Mouse (Mus musculus) thymus, adult 2 months (tissue): ENCODE results near the gene Gypa. TPM values are rescaled to one million over a fixed set of nuclear protein-coding genes. Genes with fewer than 3 reads are reported as not detected.

Experiments
- DNase-seq: peaks from one replicate; pipeline ENCODE4 v3.0.0; 2021
- H3K27ac ChIP-seq: fragments of 200-500 bp; 2 replicates; pipeline ENCODE4 v1.5.1; 2012; ENCODE audit warnings: low read length, control low read depth; ENCODE audit not compliant: control insufficient read depth, insufficient read depth
- H3K27me3 ChIP-seq: fragments of 200-500 bp; 2 replicates; pipeline ENCODE4 v1.6.1; 2012; ENCODE audit warnings: mild to moderate bottlenecking, low read length, moderate library complexity, mixed read lengths; ENCODE audit not compliant: control insufficient read depth, insufficient read depth
- H3K36me3 ChIP-seq: fragments of 200-500 bp; 2 replicates; pipeline ENCODE4 v1.6.1; 2012; ENCODE audit warnings: mild to moderate bottlenecking, low read length, moderate library complexity; ENCODE audit not compliant: control insufficient read depth, insufficient read depth
- H3K4me1 ChIP-seq: fragments of 200-500 bp; replicated peaks from 2 replicates; pipeline ENCODE4 v1.6.1; 2012; ENCODE audit warnings: low read length; ENCODE audit not compliant: control insufficient read depth, insufficient read depth
- H3K4me3 ChIP-seq: fragments of 200-500 bp; 2 replicates; pipeline ENCODE4 v1.5.1; 2012; ENCODE audit warnings: mild to moderate bottlenecking, low read length, control low read depth, moderate library complexity; ENCODE audit not compliant: control insufficient read depth, insufficient read depth
- CTCF ChIP-seq: fragments of 200-500 bp; IDR thresholded peaks from 2 replicates; pipeline ENCODE4 v1.5.1; 2012; ENCODE audit warnings: mild to moderate bottlenecking, control low read depth, low read length, moderate library complexity, borderline replicate concordance; ENCODE audit not compliant: control insufficient read depth, poor library complexity, insufficient read depth; ENCODE audit errors: extremely low read depth
- POLR2A ChIP-seq: fragments of 200-500 bp; IDR thresholded peaks from 2 replicates; pipeline ENCODE4 v1.6.1; 2012; ENCODE audit warnings: mild to moderate bottlenecking, low read length, control low read depth, moderate library complexity; ENCODE audit not compliant: control insufficient read depth, poor library complexity, insufficient read depth; ENCODE audit errors: extremely low read depth
- WGBS: fragments of 180-500 bp; shearing (Covaris S2); methylation state at CpG from one replicate; pipeline ENCODE4 v1.1.7; 2018; 5-methylcytosine and 5-hydroxymethylcytosine counted together
- polyA plus RNA-seq: library from polyadenylated mRNA; depleted of rRNA; stranded (reverse); fragments of >200 nt; gene quantifications from 2 replicates; pipeline ENCODE4 v1.2.3, GENCODE M21; 2012

Gypa gene
- polyA plus RNA-seq, 1 experiment: 0.11 TPM

DNA sequence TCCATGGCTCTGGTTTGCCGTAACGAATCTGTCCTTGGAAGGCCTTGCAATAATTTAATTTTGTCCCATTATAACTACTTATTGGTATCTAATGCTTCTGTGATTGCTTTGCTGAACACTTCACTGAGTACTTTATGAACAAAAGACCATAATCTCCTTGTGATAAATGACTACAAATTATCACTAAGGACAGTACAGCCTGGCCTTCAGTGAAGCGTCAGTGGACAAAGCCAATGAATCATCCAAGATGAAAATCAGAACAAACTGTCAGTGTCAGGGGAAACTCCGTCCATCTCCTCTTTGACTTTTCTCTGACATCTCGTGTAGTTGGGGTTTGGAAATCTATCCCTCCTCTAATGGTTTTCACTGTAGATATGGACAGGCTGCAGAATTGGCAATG, 15.4 kb upstream of the Gypa start:
- no peaks in the 10 kb centered on the region for H3K27me3 ChIP-seq
- no peak overlapping the region for H3K27ac ChIP-seq
- H3K36me3 ChIP-seq: no peaks in the 10 kb centered on the region
- H3K4me1 ChIP-seq: no peaks in the 10 kb centered on the region
- no peak for DNase-seq
- TF ChIP-seq POLR2A (no peak), CTCF (no peak)
- 90% methylated on average over 5 of the region's 5 CpGs for WGBS
- no peak overlapping the region for H3K4me3 ChIP-seq

DNA sequence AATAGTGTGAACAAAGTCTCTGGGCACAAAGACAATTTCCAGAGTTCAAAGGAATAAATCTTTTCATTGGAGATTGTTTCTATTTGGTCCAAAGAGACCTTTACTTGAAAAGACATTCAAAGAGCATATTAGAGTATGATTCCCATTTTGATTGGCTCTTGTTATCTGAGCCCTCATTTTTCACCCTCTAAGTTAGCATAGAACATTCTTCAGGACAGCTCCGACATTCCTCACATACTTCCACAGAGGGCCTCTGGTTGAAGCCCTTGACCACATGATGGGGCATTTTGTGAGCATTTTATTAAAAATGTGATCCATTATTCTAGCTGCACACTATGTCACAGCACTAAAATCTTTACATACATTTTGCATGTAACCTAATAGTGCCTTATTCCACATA, 14.5 kb upstream of the Gypa start:
- WGBS: 91% methylated on average over 1 of the region's 1 CpGs
- TF ChIP-seq CTCF (no peak), POLR2A (no peak)
- DNase-seq: no peak
- Histone ChIP-seq H3K4me3 (no peak overlapping the region), H3K36me3 (no peaks in the 10 kb centered on the region), H3K27me3 (no peaks in the 10 kb centered on the region), H3K4me1 (no peaks in the 10 kb centered on the region), H3K27ac (no peak overlapping the region)

DNA sequence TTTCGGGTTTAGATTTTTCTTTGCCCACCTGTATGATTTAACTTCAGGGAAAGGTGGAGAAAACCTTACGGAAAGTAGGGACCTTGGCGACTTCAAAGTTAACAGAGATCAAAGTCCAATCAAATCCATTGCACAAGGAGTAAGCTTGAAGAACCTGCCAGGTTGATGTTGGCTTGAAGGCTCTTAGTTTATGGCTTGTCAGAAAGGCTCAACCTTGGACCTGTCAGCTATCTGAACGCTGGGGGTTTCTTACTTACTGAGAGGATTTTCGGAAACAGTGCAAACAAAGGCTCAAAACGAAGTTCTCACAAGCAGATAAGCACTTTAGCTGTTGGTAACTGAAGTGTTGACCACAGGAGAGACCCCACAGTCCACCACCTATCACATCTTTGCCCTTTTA, 11.4 kb upstream of the Gypa start:
- Histone ChIP-seq H3K4me1 (no peaks in the 10 kb centered on the region), H3K4me3 (no peak overlapping the region), H3K27me3 (no peaks in the 10 kb centered on the region), H3K27ac (no peak overlapping the region), H3K36me3 (no peaks in the 10 kb centered on the region)
- 92% methylated on average over 6 of the region's 6 CpGs for WGBS
- TF ChIP-seq POLR2A (no peak), CTCF (no peak)
- DNase-seq: no peak

DNA sequence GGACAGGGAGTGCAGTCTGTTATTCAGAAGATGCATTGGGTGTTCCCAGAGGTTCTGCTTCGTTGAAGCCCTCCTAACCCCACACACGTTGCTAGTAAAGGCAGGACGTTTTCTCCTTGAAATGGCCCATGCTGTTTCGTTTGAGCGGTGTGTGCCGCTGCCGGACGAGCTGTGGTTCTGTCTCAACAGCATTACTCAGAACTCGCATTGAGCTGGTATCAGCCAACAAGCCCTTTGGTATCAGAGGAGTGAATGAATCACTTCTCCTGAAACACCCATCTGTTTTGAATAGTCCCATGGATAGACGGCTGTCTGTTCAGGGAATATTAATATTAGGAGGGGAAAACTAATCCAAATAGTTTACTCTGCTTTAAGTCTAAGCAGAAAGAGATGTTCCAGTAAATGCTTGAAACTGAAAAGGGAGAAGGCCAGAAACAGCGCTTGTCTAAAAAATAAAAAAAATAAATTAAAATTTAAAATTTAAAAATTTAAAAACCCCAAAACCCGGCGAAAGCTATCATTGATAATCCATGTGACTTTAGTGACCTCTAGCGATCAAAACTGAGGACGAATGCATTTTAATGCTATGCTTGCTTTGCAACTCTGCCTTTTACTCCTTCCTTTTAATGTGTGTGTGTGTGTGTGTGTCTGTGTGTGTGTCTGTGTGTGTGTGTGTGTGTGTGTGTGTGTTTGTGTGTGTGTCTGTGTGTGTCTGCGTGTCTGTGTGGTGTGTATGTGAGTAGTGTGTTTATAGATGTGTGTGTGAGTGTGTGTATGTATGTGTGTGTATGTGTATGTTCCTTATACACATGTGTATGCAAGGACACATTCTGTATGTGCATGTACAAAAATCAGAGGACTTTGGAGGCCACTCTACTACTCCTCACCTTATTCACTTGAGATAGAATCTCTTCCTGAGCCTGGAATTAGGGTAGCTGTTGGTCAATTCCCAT, 10.5 kb upstream of the Gypa start:
- H3K4me1 ChIP-seq: no peaks in the 10 kb centered on the region
- no peak overlapping the region for H3K27ac ChIP-seq
- H3K36me3 ChIP-seq: no peaks in the 10 kb centered on the region
- 48% methylated on average over 16 of the region's 16 CpGs for WGBS
- no peaks in the 10 kb centered on the region for H3K27me3 ChIP-seq
- DNase-seq: peak; percentile 22
- no peak for TF ChIP-seq CTCF
- no peak for TF ChIP-seq POLR2A
- no peak overlapping the region for H3K4me3 ChIP-seq

- TF ChIP-seq POLR2A (no peak), CTCF (no peak)
- DNase-seq: no peak
- Histone ChIP-seq H3K27me3 (no peaks in the 10 kb centered on the region), H3K27ac (no peak overlapping the region), H3K4me3 (no peak overlapping the region), H3K36me3 (no peaks in the 10 kb centered on the region), H3K4me1 (peaks cover 4% of the 10 kb centered on the region)
- WGBS: 79% methylated on average over 1 of the region's 1 CpGs
These were observed 2.0 kb upstream of the Gypa start for GRCm38 (mm10) chr8:80491562-80491961.

DNA sequence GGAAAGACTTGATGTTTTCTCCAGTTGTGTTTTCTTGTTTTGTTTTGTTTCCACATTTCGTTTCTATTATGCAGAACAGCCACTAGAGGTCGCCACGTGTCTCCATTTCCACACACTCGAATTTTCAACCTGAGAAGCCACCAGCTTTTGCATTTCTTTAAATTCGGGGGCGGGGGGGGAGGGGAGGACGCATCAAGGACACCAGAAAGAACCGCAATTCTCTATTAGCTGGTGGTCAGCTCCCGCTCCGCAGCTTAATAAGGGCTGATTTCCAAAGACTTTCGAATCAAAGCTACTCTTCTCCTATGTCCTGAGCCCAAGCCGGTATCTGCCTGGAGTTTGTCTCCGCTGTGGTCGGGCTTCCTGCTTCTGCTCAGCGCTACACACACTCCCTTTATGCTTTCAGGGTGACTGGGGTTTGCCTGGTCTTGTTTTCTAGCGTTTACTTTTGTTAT, 567 bp upstream of the Gypa start:
- under 1% methylated on average over 16 of the region's 16 CpGs for WGBS
- peak; percentile 56 for DNase-seq

DNA sequence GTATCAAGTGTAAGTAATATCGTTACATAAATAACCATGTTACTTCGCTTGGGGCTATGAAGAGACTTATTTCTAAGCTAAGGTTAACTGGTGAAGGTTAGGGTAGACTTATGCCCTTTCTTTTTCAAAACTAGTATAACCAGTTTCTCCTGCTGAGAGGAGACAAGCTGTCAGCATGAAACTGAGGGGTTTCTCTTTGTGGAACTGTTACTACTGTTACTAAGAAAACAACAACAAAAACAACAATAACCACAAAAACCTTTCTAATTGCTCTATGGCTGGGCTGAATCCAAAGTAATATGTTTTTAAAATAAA, 722 bp downstream of the Gypa start:
- TF ChIP-seq POLR2A: no peak
- no peak for TF ChIP-seq CTCF
- no peaks in the 10 kb centered on the region for H3K27me3 ChIP-seq
- no peak overlapping the region for H3K4me3 ChIP-seq
- no peak overlapping the region for H3K27ac ChIP-seq
- H3K4me1 ChIP-seq: peaks cover 4% of the 10 kb centered on the region
- H3K36me3 ChIP-seq: no peaks in the 10 kb centered on the region
- no peak for DNase-seq
- WGBS: 93% methylated on average over 2 of the region's 2 CpGs

More for the DNA sequence above, 567 bp upstream of the Gypa start:
- peak overlapping the region; percentile 57 for H3K4me3 ChIP-seq
- H3K27me3 ChIP-seq: no peaks in the 10 kb centered on the region
- no peaks in the 10 kb centered on the region for H3K36me3 ChIP-seq
- TF ChIP-seq CTCF (no peak), POLR2A (no peak)
- H3K27ac ChIP-seq: no peak overlapping the region
- peaks cover 4% of the 10 kb centered on the region for H3K4me1 ChIP-seq
